Mouse (Mus musculus) erythroblast, embryonic 14.5 days (primary cell): ENCODE data around the gene Ubp1.

Source experiments
- GATA1 ChIP-seq: IDR thresholded peaks from 2 replicates; pipeline ENCODE4 v1.6.1; 2012; ENCODE audit warnings: low read length, inconsistent platforms, mixed read lengths
- TAL1 ChIP-seq: IDR thresholded peaks from 3 replicates; pipeline ENCODE4 v1.6.1; 2012; ENCODE audit warnings: low read length, inconsistent platforms, mixed read lengths

GRCm38 (mm10) chr9:113963718-113964117 is 33.0 kb downstream of the Ubp1 start:
- TF ChIP-seq TAL1 = no peak
- no peak for TF ChIP-seq GATA1
